Mouse (Mus musculus): ENCODE measurements around the gene 1700037C18Rik. TPM values are rescaled to one million over a fixed set of nuclear protein-coding genes. Genes with fewer than 3 reads are reported as not detected.
"Not testable (repeated sequence)": the region's sequence is repeated elsewhere in the genome, so short reads cannot be mapped to it uniquely, and the experiment has no call there.

The 1700037C18Rik gene
- polyA plus RNA-seq, 1 experiment: 9.1 TPM

GRCm38 (mm10) chr16:3852586-3852985, 55.9 kb downstream of the 1700037C18Rik start:
- H3K27ac ChIP-seq (ENCODE audit: insufficient read depth, low read depth, low read length): no peak overlapping the region
- H3K4me3 ChIP-seq (ENCODE audit: low read depth, low read length): no peak overlapping the region
- no peaks in the 10 kb centered on the region for H3K36me3 ChIP-seq (ENCODE audit: control insufficient read depth, insufficient read depth, low read length)
- no peaks in the 10 kb centered on the region; the same call in 1 of the 2 replicates for H3K4me1 ChIP-seq (ENCODE audit: control insufficient read depth, insufficient read depth, insufficient read length, low read length)
- TF ChIP-seq POLR2A (IDR thresholded peaks at IDR 0.05; ENCODE audit: low read depth, low read length) (no peak), CTCF (IDR thresholded peaks at IDR 0.05; ENCODE audit: extremely low read depth, insufficient read length, insufficient replicate concordance, low read depth, low read length) (no peak)
- 81% methylated on average over 12 of the region's 12 CpGs for WGBS
- no peaks in the 10 kb centered on the region for H3K27me3 ChIP-seq (ENCODE audit: control insufficient read depth, insufficient read depth, low read length)

DNA sequence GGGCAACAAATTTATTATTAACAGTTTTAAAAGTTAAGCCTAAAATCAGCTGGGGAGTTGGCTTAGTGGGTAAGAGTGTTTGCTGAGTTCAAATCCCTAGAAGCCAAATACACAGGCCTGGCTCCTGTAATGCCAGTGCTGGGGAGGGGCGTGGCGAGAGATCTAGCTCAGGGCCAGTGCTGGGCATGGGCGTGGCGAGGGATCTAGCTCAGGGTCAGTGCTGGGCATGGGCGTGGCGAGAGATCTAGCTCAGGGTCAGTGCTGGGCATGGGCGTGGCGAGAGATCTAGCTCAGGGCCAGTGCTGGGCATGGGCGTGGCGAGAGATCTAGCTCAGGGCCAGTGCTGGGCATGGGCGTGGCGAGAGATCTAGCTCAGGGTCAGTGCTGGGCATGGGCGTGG, 57.2 kb downstream of the 1700037C18Rik start:
- H3K4me1 ChIP-seq (ENCODE audit: control insufficient read depth, insufficient read depth, insufficient read length, low read length); H3K4me3 ChIP-seq (ENCODE audit: low read depth, low read length); H3K36me3 ChIP-seq (ENCODE audit: control insufficient read depth, insufficient read depth, low read length); H3K27ac ChIP-seq (ENCODE audit: insufficient read depth, low read depth, low read length); H3K27me3 ChIP-seq (ENCODE audit: control insufficient read depth, insufficient read depth, low read length): not testable (repeated sequence)
- 68% methylated on average over 13 of the region's 13 CpGs for WGBS

DNA sequence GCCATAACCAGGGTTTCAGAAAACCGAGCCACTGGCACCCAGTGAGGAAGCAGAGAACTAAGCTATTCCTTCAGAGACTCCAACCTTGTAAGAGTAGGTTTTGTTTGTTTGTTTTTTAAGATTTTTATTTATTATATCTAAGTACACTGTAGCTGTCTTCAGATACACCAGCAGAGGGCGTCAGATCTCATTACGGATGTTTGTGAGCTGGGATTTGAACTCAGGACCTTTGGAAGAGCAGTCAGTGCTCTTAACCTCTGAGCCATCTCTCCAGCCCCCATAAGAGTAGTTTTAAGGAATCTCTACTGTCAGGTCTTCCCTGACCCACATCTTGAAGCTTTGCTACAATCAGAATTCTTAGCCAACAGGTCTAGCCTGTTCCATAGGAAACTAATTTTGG, 60.1 kb downstream of the 1700037C18Rik start:
- Histone ChIP-seq H3K36me3 (ENCODE audit: control insufficient read depth, insufficient read depth, low read length) (no peaks in the 10 kb centered on the region), H3K4me3 (ENCODE audit: low read depth, low read length) (no peak overlapping the region), H3K27me3 (ENCODE audit: control insufficient read depth, insufficient read depth, low read length) (no peaks in the 10 kb centered on the region), H3K27ac (ENCODE audit: insufficient read depth, low read depth, low read length) (no peak overlapping the region), H3K4me1 (ENCODE audit: control insufficient read depth, insufficient read depth, insufficient read length, low read length) (peaks cover 2% of the 10 kb centered on the region)
- TF ChIP-seq POLR2A (IDR thresholded peaks at IDR 0.05; ENCODE audit: low read depth, low read length): no peak
- no peak for TF ChIP-seq CTCF (IDR thresholded peaks at IDR 0.05; ENCODE audit: extremely low read depth, insufficient read length, insufficient replicate concordance, low read depth, low read length)
- WGBS: 77% methylated on average over 3 of the region's 3 CpGs

DNA sequence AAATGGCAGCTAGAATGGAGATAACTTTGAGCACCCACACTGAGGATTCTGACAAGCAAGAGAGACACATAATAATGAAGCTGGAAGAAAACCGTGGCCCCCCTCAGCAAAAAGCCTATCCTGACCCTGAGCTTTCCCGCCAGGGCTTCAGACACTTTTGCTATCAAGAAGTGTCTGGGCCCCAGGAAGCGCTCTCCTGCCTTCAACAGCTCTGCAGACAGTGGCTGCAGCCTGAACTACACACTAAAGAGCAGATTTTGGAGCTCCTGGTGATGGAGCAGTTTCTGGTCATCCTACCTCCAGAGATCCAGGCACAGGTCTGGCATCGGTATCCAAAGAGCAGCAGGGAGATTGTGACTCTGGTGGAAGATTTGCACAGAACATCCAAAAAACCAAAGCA, 60.6 kb downstream of the 1700037C18Rik start:
- Histone ChIP-seq H3K27ac (ENCODE audit: insufficient read depth, low read depth, low read length) (no peak overlapping the region), H3K36me3 (ENCODE audit: control insufficient read depth, insufficient read depth, low read length) (no peaks in the 10 kb centered on the region), H3K4me3 (ENCODE audit: low read depth, low read length) (no peak overlapping the region), H3K27me3 (ENCODE audit: control insufficient read depth, insufficient read depth, low read length) (no peaks in the 10 kb centered on the region), H3K4me1 (ENCODE audit: control insufficient read depth, insufficient read depth, insufficient read length, low read length) (peaks cover 7% of the 10 kb centered on the region)
- TF ChIP-seq CTCF (IDR thresholded peaks at IDR 0.05; ENCODE audit: extremely low read depth, insufficient read length, insufficient replicate concordance, low read depth, low read length): no peak
- no peak for TF ChIP-seq POLR2A (IDR thresholded peaks at IDR 0.05; ENCODE audit: low read depth, low read length)
- 77% methylated on average over 4 of the region's 4 CpGs for WGBS

- Histone ChIP-seq H3K27ac (ENCODE audit: insufficient read depth, low read depth, low read length) (no peak within 1 kb of the TSS), H3K4me3 (ENCODE audit: low read depth, low read length) (peak within 1 kb of the TSS; percentile 84), H3K36me3 (ENCODE audit: control insufficient read depth, insufficient read depth, low read length) (no peaks in the 10 kb centered on the region), H3K4me1 (ENCODE audit: control insufficient read depth, insufficient read depth, insufficient read length, low read length) (peaks cover 8% of the 10 kb centered on the region), H3K27me3 (ENCODE audit: control insufficient read depth, insufficient read depth, low read length) (no peaks in the 10 kb centered on the region)
- WGBS: 1% methylated on average over 38 of the region's 38 CpGs
- TF ChIP-seq CTCF (IDR thresholded peaks at IDR 0.05; ENCODE audit: extremely low read depth, insufficient read length, insufficient replicate concordance, low read depth, low read length) (no peak), POLR2A (IDR thresholded peaks at IDR 0.05; ENCODE audit: low read depth, low read length) (no peak)
Observed at GRCm38 (mm10) chr16:3846711-3847518, 61.6 kb downstream of the 1700037C18Rik start, which contains the start of gene Zfp174. Zfp174 (plus strand) TSS chr16:3847268.

Other genes with a start within 250 kb of the 1700037C18Rik start
- gene Mefv, start 190.6 kb downstream of the 1700037C18Rik start, polyA plus RNA-seq (2012; rRNA removed): 0.33 and 0.62 TPM in 2 replicates
- 2.5 and 3.8 TPM in 2 replicates for gene Zfp263, start 164.6 kb downstream of the 1700037C18Rik start, polyA plus RNA-seq (2012; rRNA removed)
- gene Olfr15, start 77.8 kb downstream of the 1700037C18Rik start, polyA plus RNA-seq (2012; rRNA removed): not detected in 2 replicates
- gene Zfp174, start 61.4 kb downstream of the 1700037C18Rik start, polyA plus RNA-seq (2012; rRNA removed): 0.18 and 0.37 TPM in 2 replicates
- gene Naa60, start 36.3 kb downstream of the 1700037C18Rik start, polyA plus RNA-seq (2012; rRNA removed): 45.0 and 67.6 TPM in 2 replicates
- gene Zfp597, start 24.1 kb downstream of the 1700037C18Rik start, polyA plus RNA-seq (2012; rRNA removed): 0.66 and 0.87 TPM in 2 replicates
- not detected in 2 replicates for gene Gm20695, start 24.0 kb downstream of the 1700037C18Rik start, polyA plus RNA-seq (2012; rRNA removed)
- 0.89 and 2.7 TPM in 2 replicates for gene Cluap1, start 112 bp upstream of the 1700037C18Rik start, polyA plus RNA-seq (2012; rRNA removed)
- gene Nlrc3, start 67.9 kb upstream of the 1700037C18Rik start, polyA plus RNA-seq (2012; rRNA removed): 6.1 and 9.9 TPM in 2 replicates
- 12.3 and 31.6 TPM in 2 replicates for gene Slx4, start 95.1 kb upstream of the 1700037C18Rik start, polyA plus RNA-seq (2012; rRNA removed)
- gene Dnase1, start 128.3 kb upstream of the 1700037C18Rik start, polyA plus RNA-seq (2012; rRNA removed): 99.2 and 434 TPM in 2 replicates
- gene Trap1, start 169.1 kb upstream of the 1700037C18Rik start, polyA plus RNA-seq (2012; rRNA removed): 28.8 and 50.8 TPM in 2 replicates

Measured in small intestine, adult 2 months (tissue).